Mouse (Mus musculus): Measurements from ENCODE around the gene Hspbap1. TPM values are rescaled to one million over a fixed set of nuclear protein-coding genes. Genes with fewer than 3 reads are reported as not detected.

The Hspbap1 gene
- polyA plus RNA-seq, 1 experiment from 2014 or later = 23.8 TPM

GRCm38 (mm10) chr16:35753926-35754325 is 16.2 kb upstream of the Hspbap1 start:
- Histone ChIP-seq H3K9ac (ENCODE audit: low read length) (no peak overlapping the region), H3K9me3 (ENCODE audit: control insufficient read depth, low read length) (no peaks in the 10 kb centered on the region), H3K4me3 (ENCODE audit: low read depth, low read length) (no peak overlapping the region), H3K4me1 (ENCODE audit: control insufficient read depth, insufficient read depth, low read length) (0 out of 2 replicates have a peak, but pooled peaks cover 2% of the 10 kb centered on the region), H3K27me3 (ENCODE audit: control insufficient read depth, insufficient read depth, low read length) (no peaks in the 10 kb centered on the region), H3K4me2 (ENCODE audit: low read depth, severe bottlenecking) (no peak overlapping the region), H3K36me3 (ENCODE audit: control insufficient read depth, insufficient read depth, low read length) (no peaks in the 10 kb centered on the region), H3K27ac (replicated peaks; ENCODE audit: low read depth, low read length) (no peak overlapping the region)
- ATAC-seq (ENCODE audit: insufficient number of reproducible peaks, low FRiP score, low TSS enrichment, low read depth) (no peak), DNase-seq (ENCODE audit: low spot score) (no peak)
- 86% methylated on average over 5 of the region's 5 CpGs for WGBS

- no peak overlapping the region for H3K9ac ChIP-seq (ENCODE audit: low read length)
- no peak for ATAC-seq (ENCODE audit: insufficient number of reproducible peaks, low FRiP score, low TSS enrichment, low read depth)
These were observed 14.5 kb upstream of the Hspbap1 start for GRCm38 (mm10) chr16:35755502-35756334.

GRCm38 (mm10) chr16:35756697-35757096 is 13.5 kb upstream of the Hspbap1 start:
- H3K4me3 ChIP-seq (ENCODE audit: low read depth, low read length) = no peak overlapping the region
- ATAC-seq (ENCODE audit: insufficient number of reproducible peaks, low FRiP score, low TSS enrichment, low read depth) (no peak), DNase-seq (ENCODE audit: low spot score) (no peak)
- no peaks in the 10 kb centered on the region for H3K9me3 ChIP-seq (ENCODE audit: control insufficient read depth, low read length)
- no peaks in the 10 kb centered on the region for H3K27me3 ChIP-seq (ENCODE audit: control insufficient read depth, insufficient read depth, low read length)
- H3K36me3 ChIP-seq (ENCODE audit: control insufficient read depth, insufficient read depth, low read length) = no peaks in the 10 kb centered on the region
- no peak overlapping the region for H3K4me2 ChIP-seq (ENCODE audit: low read depth, severe bottlenecking)
- H3K27ac ChIP-seq (replicated peaks; ENCODE audit: low read depth, low read length) = no peak overlapping the region
- 88% methylated on average over 9 of the region's 9 CpGs for WGBS
- 0 out of 2 replicates have a peak, but pooled peaks cover 2% of the 10 kb centered on the region for H3K4me1 ChIP-seq (ENCODE audit: control insufficient read depth, insufficient read depth, low read length)
- H3K9ac ChIP-seq (ENCODE audit: low read length) = no peak overlapping the region

More at GRCm38 (mm10) chr16:35755502-35756334, 14.5 kb upstream of the Hspbap1 start:
- H3K4me3 ChIP-seq (ENCODE audit: low read depth, low read length) = no peak overlapping the region
- H3K36me3 ChIP-seq (ENCODE audit: control insufficient read depth, insufficient read depth, low read length) = no peaks in the 10 kb centered on the region
- DNase-seq (ENCODE audit: low spot score) = no peak
- H3K9me3 ChIP-seq (ENCODE audit: control insufficient read depth, low read length) = no peaks in the 10 kb centered on the region
- 92% methylated on average over 6 of the region's 6 CpGs for WGBS
- H3K27me3 ChIP-seq (ENCODE audit: control insufficient read depth, insufficient read depth, low read length) = no peaks in the 10 kb centered on the region
- H3K4me2 ChIP-seq (ENCODE audit: low read depth, severe bottlenecking) = no peak overlapping the region
- 0 out of 2 replicates have a peak, but pooled peaks cover 2% of the 10 kb centered on the region for H3K4me1 ChIP-seq (ENCODE audit: control insufficient read depth, insufficient read depth, low read length)
- no peak overlapping the region for H3K27ac ChIP-seq (replicated peaks; ENCODE audit: low read depth, low read length)

GRCm38 (mm10) chr16:35759401-35759800 is 10.8 kb upstream of the Hspbap1 start:
- H3K27me3 ChIP-seq (ENCODE audit: control insufficient read depth, insufficient read depth, low read length) = no peaks in the 10 kb centered on the region
- H3K4me2 ChIP-seq (ENCODE audit: low read depth, severe bottlenecking) = no peak overlapping the region
- 0 out of 2 replicates have a peak, but pooled peaks cover 2% of the 10 kb centered on the region for H3K4me1 ChIP-seq (ENCODE audit: control insufficient read depth, insufficient read depth, low read length)
- no peak overlapping the region for H3K9ac ChIP-seq (ENCODE audit: low read length)
- DNase-seq (ENCODE audit: low spot score) (no peak), ATAC-seq (ENCODE audit: insufficient number of reproducible peaks, low FRiP score, low TSS enrichment, low read depth) (no peak)
- H3K9me3 ChIP-seq (ENCODE audit: control insufficient read depth, low read length) = no peaks in the 10 kb centered on the region
- no peak overlapping the region for H3K27ac ChIP-seq (replicated peaks; ENCODE audit: low read depth, low read length)
- no peak overlapping the region for H3K4me3 ChIP-seq (ENCODE audit: low read depth, low read length)
- no peaks in the 10 kb centered on the region for H3K36me3 ChIP-seq (ENCODE audit: control insufficient read depth, insufficient read depth, low read length)
- WGBS = 83% methylated on average over 5 of the region's 5 CpGs

- 83% methylated on average over 11 of the region's 11 CpGs for WGBS
These were observed 6.4 kb upstream of the Hspbap1 start for GRCm38 (mm10) chr16:35763590-35764296.

GRCm38 (mm10) chr16:35764941-35765340 is 5.2 kb upstream of the Hspbap1 start:
- Histone ChIP-seq H3K27ac (replicated peaks; ENCODE audit: low read depth, low read length) (no peak overlapping the region), H3K4me3 (ENCODE audit: low read depth, low read length) (no peak overlapping the region), H3K9ac (ENCODE audit: low read length) (no peak overlapping the region), H3K4me2 (ENCODE audit: low read depth, severe bottlenecking) (no peak overlapping the region), H3K9me3 (ENCODE audit: control insufficient read depth, low read length) (no peaks in the 10 kb centered on the region), H3K27me3 (ENCODE audit: control insufficient read depth, insufficient read depth, low read length) (no peaks in the 10 kb centered on the region), H3K36me3 (ENCODE audit: control insufficient read depth, insufficient read depth, low read length) (no peaks in the 10 kb centered on the region), H3K4me1 (ENCODE audit: control insufficient read depth, insufficient read depth, low read length) (peaks cover 7% of the 10 kb centered on the region; the same call in 1 of the 2 replicates)
- no peak for DNase-seq (ENCODE audit: low spot score)
- ATAC-seq (ENCODE audit: insufficient number of reproducible peaks, low FRiP score, low TSS enrichment, low read depth) = no peak
- WGBS = 77% methylated on average over 1 of the region's 1 CpGs

More at GRCm38 (mm10) chr16:35763590-35764296, 6.4 kb upstream of the Hspbap1 start:
- ATAC-seq (ENCODE audit: insufficient number of reproducible peaks, low FRiP score, low TSS enrichment, low read depth) (no peak), DNase-seq (ENCODE audit: low spot score) (no peak)
- H3K36me3 ChIP-seq (ENCODE audit: control insufficient read depth, insufficient read depth, low read length) = no peaks in the 10 kb centered on the region
- no peak overlapping the region for H3K9ac ChIP-seq (ENCODE audit: low read length)
- no peaks in the 10 kb centered on the region for H3K27me3 ChIP-seq (ENCODE audit: control insufficient read depth, insufficient read depth, low read length)
- no peak overlapping the region for H3K4me3 ChIP-seq (ENCODE audit: low read depth, low read length)
- H3K4me1 ChIP-seq (ENCODE audit: control insufficient read depth, insufficient read depth, low read length) = peaks cover 5% of the 10 kb centered on the region; the same call in 1 of the 2 replicates
- H3K27ac ChIP-seq (replicated peaks; ENCODE audit: low read depth, low read length) = no peak overlapping the region
- no peaks in the 10 kb centered on the region for H3K9me3 ChIP-seq (ENCODE audit: control insufficient read depth, low read length)
- H3K4me2 ChIP-seq (ENCODE audit: low read depth, severe bottlenecking) = no peak overlapping the region

GRCm38 (mm10) chr16:35765449-35765848 is 4.7 kb upstream of the Hspbap1 start:
- Histone ChIP-seq H3K4me1 (ENCODE audit: control insufficient read depth, insufficient read depth, low read length) (peaks cover 8% of the 10 kb centered on the region; the same call in 1 of the 2 replicates), H3K36me3 (ENCODE audit: control insufficient read depth, insufficient read depth, low read length) (no peaks in the 10 kb centered on the region), H3K27me3 (ENCODE audit: control insufficient read depth, insufficient read depth, low read length) (no peaks in the 10 kb centered on the region), H3K4me2 (ENCODE audit: low read depth, severe bottlenecking) (no peak overlapping the region), H3K9me3 (ENCODE audit: control insufficient read depth, low read length) (no peaks in the 10 kb centered on the region), H3K27ac (replicated peaks; ENCODE audit: low read depth, low read length) (no peak overlapping the region), H3K9ac (ENCODE audit: low read length) (no peak overlapping the region), H3K4me3 (ENCODE audit: low read depth, low read length) (no peak overlapping the region)
- DNase-seq (ENCODE audit: low spot score) (no peak), ATAC-seq (ENCODE audit: insufficient number of reproducible peaks, low FRiP score, low TSS enrichment, low read depth) (no peak)
- WGBS = 90% methylated on average over 2 of the region's 2 CpGs

GRCm38 (mm10) chr16:35766366-35766765 is 3.8 kb upstream of the Hspbap1 start:
- Histone ChIP-seq H3K4me2 (ENCODE audit: low read depth, severe bottlenecking) (no peak overlapping the region), H3K9ac (ENCODE audit: low read length) (no peak overlapping the region), H3K9me3 (ENCODE audit: control insufficient read depth, low read length) (no peaks in the 10 kb centered on the region), H3K4me3 (ENCODE audit: low read depth, low read length) (no peak overlapping the region), H3K4me1 (ENCODE audit: control insufficient read depth, insufficient read depth, low read length) (peaks cover 8% of the 10 kb centered on the region; the same call in 1 of the 2 replicates), H3K27me3 (ENCODE audit: control insufficient read depth, insufficient read depth, low read length) (no peaks in the 10 kb centered on the region), H3K27ac (replicated peaks; ENCODE audit: low read depth, low read length) (no peak overlapping the region), H3K36me3 (ENCODE audit: control insufficient read depth, insufficient read depth, low read length) (no peaks in the 10 kb centered on the region)
- 87% methylated on average over 3 of the region's 3 CpGs for WGBS
- ATAC-seq (ENCODE audit: insufficient number of reproducible peaks, low FRiP score, low TSS enrichment, low read depth) (no peak), DNase-seq (ENCODE audit: low spot score) (no peak)

All from limb, embryonic 11.5 days (tissue).